Mouse (Mus musculus): Measurements from ENCODE around the gene Rrp36.

Rrp36 gene

GRCm38 (mm10) chr17:46648436-46648835, 25.7 kb downstream of the Rrp36 start:
- DNase-seq (ENCODE audit: inconsistent age in 2 of 2, low spot score in 1 of 2), result no peak

- no peak for DNase-seq (ENCODE audit: inconsistent age in 2 of 2, low spot score in 1 of 2)
Measured at GRCm38 (mm10) chr17:46647279-46647678, 26.9 kb downstream of the Rrp36 start.

DNA sequence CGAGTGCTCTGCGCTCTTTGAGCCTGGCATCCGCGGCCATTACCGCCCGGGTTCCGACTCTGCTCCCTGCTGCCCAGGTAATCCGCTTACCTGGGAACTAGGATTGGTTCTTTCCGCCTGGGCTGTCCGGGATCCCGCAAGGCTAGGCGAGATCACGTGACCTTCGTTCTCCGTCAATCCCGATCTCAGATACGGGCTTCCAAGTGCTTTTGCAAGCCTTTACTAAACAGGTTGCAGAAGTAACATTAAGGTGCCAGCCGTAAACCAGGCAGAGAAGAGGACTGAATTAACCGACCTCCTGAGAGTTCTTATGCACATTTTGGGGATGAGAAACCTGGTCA, 27.9 kb downstream of the Rrp36 start:
- no peak for DNase-seq (ENCODE audit: inconsistent age in 2 of 2, low spot score in 1 of 2)

GRCm38 (mm10) chr17:46645561-46646321, 28.4 kb downstream of the Rrp36 start, which contains the start of the genes Klc4 and Mrpl2:
Klc4 (minus strand) TSS chr17:46646022.
Mrpl2 (plus strand) TSS chr17:46646229.
- DNase-seq (ENCODE audit: inconsistent age in 2 of 2, low spot score in 1 of 2), result peak; percentile 98 to 100

DNA sequence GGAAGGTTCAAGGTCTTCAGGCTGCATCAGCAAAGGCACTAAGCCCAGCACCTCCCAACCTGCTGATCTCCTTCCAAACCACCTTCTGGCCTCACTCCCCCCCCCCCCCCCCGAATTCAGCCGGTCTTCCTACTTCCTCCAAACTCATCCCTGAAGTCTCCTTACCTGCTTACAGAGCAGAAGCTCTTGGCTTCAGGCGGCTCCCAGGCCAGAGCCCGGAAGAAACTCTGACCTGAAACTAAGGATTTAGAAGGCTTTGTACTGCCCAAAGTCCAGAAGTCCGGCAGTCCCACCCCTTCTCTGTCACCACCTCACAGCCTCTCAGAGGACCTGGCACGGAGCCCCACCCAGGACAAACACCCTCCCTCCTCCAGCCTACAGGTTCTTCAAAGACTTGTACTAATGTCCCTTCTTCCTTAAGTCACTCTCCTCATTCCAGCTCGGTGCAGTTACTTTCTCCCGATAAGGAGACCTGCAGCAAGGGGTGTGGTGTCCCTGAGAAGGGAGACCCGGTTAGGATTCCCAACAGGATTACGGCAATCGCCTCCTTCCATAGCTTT, 29.2 kb downstream of the Rrp36 start:
- peak; percentile 80 to 89 for DNase-seq (ENCODE audit: inconsistent age in 2 of 2, low spot score in 1 of 2)

GRCm38 (mm10) chr17:46644152-46644805, 29.9 kb downstream of the Rrp36 start:
- DNase-seq (ENCODE audit: inconsistent age in 2 of 2, low spot score in 1 of 2), result peak in 1 of 2 experiments; percentile 54

DNA sequence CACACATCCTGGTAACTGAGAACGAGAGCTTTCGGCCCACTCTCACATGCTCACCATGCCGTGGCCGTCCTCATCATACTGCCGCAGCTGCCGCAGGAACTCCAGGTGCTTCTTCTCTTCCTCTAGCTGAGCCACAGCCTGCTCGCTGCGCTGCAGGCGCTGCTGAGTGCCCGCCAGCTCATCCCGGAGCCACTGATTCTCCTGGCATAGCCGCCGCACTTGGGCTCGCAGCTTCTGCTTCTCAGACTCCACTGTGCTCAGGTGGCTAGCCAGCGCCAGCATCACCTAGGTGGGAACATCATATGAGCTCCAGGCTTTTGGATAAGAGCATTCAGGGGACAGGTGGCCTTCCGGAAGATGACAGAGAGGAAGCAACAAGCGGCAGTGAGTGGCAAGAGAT, 32.1 kb downstream of the Rrp36 start:
- DNase-seq (ENCODE audit: inconsistent age in 2 of 2, low spot score in 1 of 2), result no peak

GRCm38 (mm10) chr17:46639929-46640328, 34.2 kb downstream of the Rrp36 start:
- DNase-seq (ENCODE audit: inconsistent age in 2 of 2, low spot score in 1 of 2), result no peak

DNA sequence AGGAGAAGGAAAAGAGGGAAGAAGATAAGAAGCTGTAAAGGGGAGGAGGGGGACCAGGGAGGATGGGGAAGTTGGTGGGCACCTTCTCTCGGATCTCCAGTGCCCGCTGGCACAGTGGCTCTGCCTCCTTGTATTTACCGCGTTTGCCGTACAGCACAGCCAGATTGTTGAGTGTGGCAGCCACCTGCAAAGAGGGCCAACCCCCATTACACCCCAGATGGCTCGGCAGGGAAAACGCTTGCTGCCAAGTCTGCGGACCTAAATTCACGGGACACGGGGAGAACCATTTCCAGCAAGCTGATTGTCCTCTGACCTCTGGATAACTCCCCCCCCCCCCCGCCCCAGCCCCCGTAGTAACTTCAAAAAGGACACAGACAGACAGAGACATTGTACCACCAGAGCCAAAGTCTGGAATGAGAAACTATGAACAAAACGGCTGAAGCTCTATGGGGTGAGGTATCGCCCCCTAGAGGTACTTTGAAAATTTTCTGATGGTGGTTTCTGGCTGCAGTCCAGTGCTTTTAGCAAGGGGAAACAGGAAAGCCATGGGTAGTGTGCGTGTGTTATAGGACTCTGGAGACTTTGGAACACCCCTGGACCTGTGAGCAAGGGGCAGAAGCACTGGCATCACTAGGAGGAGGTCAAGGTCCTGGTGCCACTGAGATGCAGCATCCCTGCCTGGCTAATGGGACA, 37.2 kb downstream of the Rrp36 start:
- DNase-seq (ENCODE audit: inconsistent age in 2 of 2, low spot score in 1 of 2), result peak; percentile 53 to 90

GRCm38 (mm10) chr17:46629685-46630441, 44.3 kb downstream of the Rrp36 start:
- peak in 1 of 2 experiments; percentile 60 for DNase-seq (ENCODE audit: inconsistent age in 2 of 2, low spot score in 1 of 2)

DNA sequence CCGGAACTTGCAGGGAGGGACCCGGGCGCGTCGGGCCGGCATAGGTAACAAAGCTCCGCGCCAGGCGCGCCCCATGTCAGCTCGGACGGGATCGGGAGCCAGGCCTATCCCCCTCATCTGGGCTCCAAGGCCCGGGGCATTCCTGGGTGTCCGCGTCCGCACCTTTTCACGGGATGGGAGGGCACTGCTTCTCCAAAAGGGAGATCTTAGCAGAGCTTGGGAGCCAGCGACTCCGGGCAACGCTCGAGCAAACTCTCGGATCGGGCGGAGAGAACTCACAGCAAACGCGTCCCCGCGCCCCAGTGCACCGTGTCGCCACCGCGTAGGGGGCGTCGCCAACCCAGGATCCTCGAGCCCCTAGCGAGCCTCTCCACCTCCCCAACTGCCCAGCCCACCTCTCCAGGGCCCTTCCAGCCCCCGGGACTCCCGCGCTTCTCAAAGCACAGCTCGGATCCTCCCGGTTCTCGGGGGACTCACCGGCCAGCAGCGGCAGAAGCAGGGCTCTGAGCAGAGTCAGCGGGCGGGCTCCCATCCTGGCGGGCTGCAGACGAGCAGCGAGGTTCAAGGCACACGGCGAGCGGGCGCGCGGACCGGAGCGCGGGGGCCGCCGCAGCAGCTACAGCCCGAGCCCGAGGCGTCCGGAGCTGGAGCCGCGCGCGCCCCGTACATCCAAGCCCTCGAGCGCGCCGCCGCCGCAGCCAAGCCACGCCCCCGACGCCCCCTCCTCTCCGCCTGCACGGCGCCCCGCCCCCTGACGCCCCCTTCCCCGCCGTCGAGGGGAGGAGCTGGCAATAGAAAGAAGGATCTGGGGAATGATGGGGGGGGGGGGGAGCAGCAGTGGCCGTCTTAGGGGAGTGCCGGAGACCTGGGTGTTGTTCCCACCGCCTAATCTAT, 45.1 kb downstream of the Rrp36 start, which contains the start of gene Ptk7:
TSS of gene Ptk7 (minus strand) at position 714 of the 894 bp plus-strand sequence.
- DNase-seq (ENCODE audit: inconsistent age in 2 of 2, low spot score in 1 of 2), result peak; percentile 45 to 81

- peak; percentile 41 to 80 for DNase-seq (ENCODE audit: inconsistent age in 2 of 2, low spot score in 1 of 2)
Measured at GRCm38 (mm10) chr17:46628471-46628790, 45.7 kb downstream of the Rrp36 start.

GRCm38 (mm10) chr17:46627409-46627808, 46.7 kb downstream of the Rrp36 start:
- DNase-seq (ENCODE audit: inconsistent age in 2 of 2, low spot score in 1 of 2), result no peak

GRCm38 (mm10) chr17:46624598-46624997, 49.6 kb downstream of the Rrp36 start:
- no peak for DNase-seq (ENCODE audit: inconsistent age in 2 of 2, low spot score in 1 of 2)

GRCm38 (mm10) chr17:46623819-46624557, 50.2 kb downstream of the Rrp36 start:
- peak in 1 of 2 experiments; percentile 33 for DNase-seq (ENCODE audit: inconsistent age in 2 of 2, low spot score in 1 of 2)

DNA sequence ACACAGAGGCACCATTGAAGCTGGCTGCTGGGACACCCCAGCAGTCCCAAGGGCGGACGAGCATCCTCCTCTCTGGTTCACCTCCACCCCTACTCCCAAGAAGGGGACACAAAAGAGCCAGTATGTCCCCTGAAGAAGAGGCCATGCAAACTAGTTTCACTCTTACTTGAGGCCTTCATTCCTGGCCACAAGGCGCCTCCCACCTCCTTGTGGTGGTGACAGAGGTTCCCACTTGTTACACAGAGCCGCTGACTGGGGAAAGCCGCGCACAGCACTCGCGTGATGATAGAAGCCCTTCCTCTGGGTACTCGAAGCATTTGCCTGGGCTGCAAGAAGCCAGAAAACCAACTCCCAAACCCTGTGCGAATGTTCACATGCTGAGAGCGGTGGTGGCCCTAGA, 51.9 kb downstream of the Rrp36 start:
- DNase-seq (ENCODE audit: inconsistent age in 2 of 2, low spot score in 1 of 2), result no peak

- peak; percentile 48 to 74 for DNase-seq (ENCODE audit: inconsistent age in 2 of 2, low spot score in 1 of 2)
Measured at GRCm38 (mm10) chr17:46621324-46621723, 52.8 kb downstream of the Rrp36 start.

GRCm38 (mm10) chr17:46619683-46620357, 54.3 kb downstream of the Rrp36 start:
- DNase-seq (ENCODE audit: inconsistent age in 2 of 2, low spot score in 1 of 2), result peak in 1 of 2 experiments; percentile 23
